Mouse (Mus musculus) E14TG2a.4 (cell line): ENCODE data around the gene Asb3.
"Not testable (repeated sequence)": the region's sequence is repeated elsewhere in the genome, so short reads cannot be mapped to it uniquely, and the experiment has no call there.

ENCODE experiments used
- H3K27me3 ChIP-seq: 2 replicates; pipeline ENCODE4 v1.6.1; 2014; ENCODE audit warnings: low read length, control low read depth; ENCODE audit not compliant: insufficient read depth
- H3K36me3 ChIP-seq: 2 replicates; pipeline ENCODE4 v1.6.1; 2014; ENCODE audit warnings: low read length, control low read depth; ENCODE audit not compliant: insufficient read depth
- H3K4me1 ChIP-seq: replicated peaks from 2 replicates; pipeline ENCODE4 v1.6.1; 2014; ENCODE audit warnings: low read depth, low read length, control low read depth
- H3K4me3 ChIP-seq: replicated peaks from 2 replicates; pipeline ENCODE4 v1.5.1; 2014; ENCODE audit warnings: mild to moderate bottlenecking, low read length
- H3K9me3 ChIP-seq: 2 replicates; pipeline ENCODE4 v1.6.1; 2014; ENCODE audit warnings: low read length, control low read depth
- CTCF ChIP-seq: conservative IDR thresholded peaks from 2 replicates; pipeline ENCODE4 v1.5.1; 2014; ENCODE audit warnings: low read length
- NANOG ChIP-seq: IDR thresholded peaks from 2 replicates; pipeline ENCODE4 v1.6.1; 2014; ENCODE audit warnings: borderline replicate concordance, low read length, mixed read lengths
- POU5F1 ChIP-seq: IDR thresholded peaks from 2 replicates; pipeline ENCODE4 v1.6.1; 2014; ENCODE audit warnings: low read length, borderline replicate concordance

Gene Asb3

GRCm38 (mm10) chr11:31017466-31017865 lies 132.2 kb downstream of the Asb3 start:
- not testable (repeated sequence) for H3K36me3 ChIP-seq

GRCm38 (mm10) chr11:31034958-31035357 lies 149.7 kb downstream of the Asb3 start:
- Histone ChIP-seq H3K9me3 (peaks cover 17% of the 10 kb centered on the region), H3K4me1 (peaks cover 6% of the 10 kb centered on the region), H3K4me3 (peak overlapping the region; percentile 59), H3K27me3 (no peaks in the 10 kb centered on the region), H3K36me3 (no peaks in the 10 kb centered on the region; the same call in 1 of the 2 replicates)
- TF ChIP-seq CTCF, result no peak
- TF ChIP-seq NANOG, result no peak
- no peak for TF ChIP-seq POU5F1

More at GRCm38 (mm10) chr11:31017466-31017865, 132.2 kb downstream of the Asb3 start:
- H3K4me1 ChIP-seq, H3K27me3 ChIP-seq, H3K9me3 ChIP-seq: not testable (repeated sequence)
- peak; percentile 4; the same call in 1 of the 2 replicates for TF ChIP-seq NANOG
- H3K4me3 ChIP-seq, result peak overlapping the region; percentile 77

- H3K4me1 ChIP-seq, result peaks cover 19% of the 10 kb centered on the region
- TF ChIP-seq CTCF, result no peak
- TF ChIP-seq POU5F1, result no peak
- no peak for TF ChIP-seq NANOG
- H3K9me3 ChIP-seq, result no peaks in the 10 kb centered on the region
- no peak overlapping the region for H3K4me3 ChIP-seq
- no peaks in the 10 kb centered on the region for H3K27me3 ChIP-seq
- no peaks in the 10 kb centered on the region for H3K36me3 ChIP-seq
These were observed 204.8 kb downstream of the Asb3 start for GRCm38 (mm10) chr11:31089973-31090372.

- peaks cover 14% of the 10 kb centered on the region for H3K4me1 ChIP-seq
- no peak overlapping the region for H3K4me3 ChIP-seq
- no peaks in the 10 kb centered on the region for H3K27me3 ChIP-seq
- TF ChIP-seq NANOG (no peak), POU5F1 (no peak)
- no peaks in the 10 kb centered on the region for H3K9me3 ChIP-seq
- H3K36me3 ChIP-seq, result no peaks in the 10 kb centered on the region
These were observed 205.3 kb downstream of the Asb3 start for GRCm38 (mm10) chr11:31090478-31090978.

- not testable (repeated sequence) for H3K4me1 ChIP-seq, H3K36me3 ChIP-seq, H3K4me3 ChIP-seq, H3K9me3 ChIP-seq, H3K27me3 ChIP-seq
These were observed 214.3 kb downstream of the Asb3 start for GRCm38 (mm10) chr11:31099519-31099918.

GRCm38 (mm10) chr11:31102188-31102587 lies 217.0 kb downstream of the Asb3 start:
- Histone ChIP-seq H3K27me3 (no peaks in the 10 kb centered on the region), H3K9me3 (peaks cover 7% of the 10 kb centered on the region; the same call in 1 of the 2 replicates), H3K4me1 (no peaks in the 10 kb centered on the region), H3K36me3 (no peaks in the 10 kb centered on the region), H3K4me3 (no peak overlapping the region)
- no peak for TF ChIP-seq POU5F1
- no peak for TF ChIP-seq CTCF
- no peak for TF ChIP-seq NANOG

GRCm38 (mm10) chr11:31105364-31105763 lies 220.1 kb downstream of the Asb3 start:
- H3K27me3 ChIP-seq, result no peaks in the 10 kb centered on the region
- H3K9me3 ChIP-seq, result no peaks in the 10 kb centered on the region
- no peak overlapping the region for H3K4me3 ChIP-seq
- H3K36me3 ChIP-seq, result no peaks in the 10 kb centered on the region
- H3K4me1 ChIP-seq, result no peaks in the 10 kb centered on the region
- TF ChIP-seq NANOG (no peak), POU5F1 (no peak), CTCF (no peak)

GRCm38 (mm10) chr11:31126964-31127363 lies 241.7 kb downstream of the Asb3 start:
- peaks cover 44% of the 10 kb centered on the region for H3K9me3 ChIP-seq
- not testable (repeated sequence) for H3K4me3 ChIP-seq, H3K36me3 ChIP-seq, H3K4me1 ChIP-seq, H3K27me3 ChIP-seq

- H3K9me3 ChIP-seq, result peaks cover 69% of the 10 kb centered on the region
- not testable (repeated sequence) for H3K36me3 ChIP-seq, H3K27me3 ChIP-seq, H3K4me3 ChIP-seq, H3K4me1 ChIP-seq
These were observed 248.5 kb downstream of the Asb3 start for GRCm38 (mm10) chr11:31133726-31134125.

- H3K9me3 ChIP-seq, result peaks cover 60% of the 10 kb centered on the region
- not testable (repeated sequence) for H3K27me3 ChIP-seq, H3K4me3 ChIP-seq
These were observed 249.6 kb downstream of the Asb3 start for GRCm38 (mm10) chr11:31134824-31135223.

GRCm38 (mm10) chr11:31138394-31138793 lies 253.2 kb downstream of the Asb3 start:
- H3K4me1 ChIP-seq, H3K4me3 ChIP-seq, H3K36me3 ChIP-seq, H3K27me3 ChIP-seq: not testable (repeated sequence)
- H3K9me3 ChIP-seq, result peaks cover 34% of the 10 kb centered on the region

More at GRCm38 (mm10) chr11:31134824-31135223, 249.6 kb downstream of the Asb3 start:
- H3K36me3 ChIP-seq, H3K4me1 ChIP-seq: not testable (repeated sequence)
